Mouse (Mus musculus) lung, embryonic 15.5 days (tissue): ENCODE measurements around the gene Nek7. TPM values are rescaled to one million over a fixed set of nuclear protein-coding genes. Genes with fewer than 3 reads are reported as not detected.
A peak's percentile ranks its signal among the peaks of the same experiment; 100 is the strongest.

Experiments used
- ATAC-seq: fragments of 200-750 bp; cut with Nextera tagmentation; 2 replicates; pipeline ENCODE4 v1.8.0; 2017; ENCODE audit warnings: moderate number of reproducible peaks, borderline replicate concordance; ENCODE audit not compliant: low FRiP score, low TSS enrichment; ENCODE audit errors: extremely low read depth
- H3K27ac ChIP-seq: fragments of 300-500 bp; sonication (generic); 2 replicates; pipeline ENCODE4 v1.5.1; 2015; ENCODE audit warnings: moderate library complexity, mild to moderate bottlenecking, inconsistent platforms
- H3K27me3 ChIP-seq: fragments of 300-500 bp; sonication (generic); 2 replicates; pipeline ENCODE4 v1.6.1; 2015; ENCODE audit warnings: inconsistent platforms
- H3K36me3 ChIP-seq: fragments of 300-500 bp; sonication (generic); 2 replicates; pipeline ENCODE4 v1.6.1; 2015; ENCODE audit warnings: inconsistent platforms
- H3K4me1 ChIP-seq: fragments of 300-500 bp; sonication (generic); 2 replicates; pipeline ENCODE4 v1.6.1; 2015; ENCODE audit warnings: inconsistent platforms
- H3K4me2 ChIP-seq: fragments of 300-500 bp; sonication (generic); 2 replicates; pipeline ENCODE4 v1.6.1; 2015; ENCODE audit warnings: inconsistent platforms, mild to moderate bottlenecking, moderate library complexity
- H3K4me3 ChIP-seq: fragments of 300-500 bp; sonication (generic); 2 replicates; pipeline ENCODE4 v1.5.1; 2015; ENCODE audit warnings: mild to moderate bottlenecking, inconsistent platforms
- H3K9ac ChIP-seq: fragments of 300-500 bp; sonication (generic); 2 replicates; pipeline ENCODE4 v1.6.1; 2015; ENCODE audit warnings: inconsistent platforms
- H3K9me3 ChIP-seq: fragments of 300-500 bp; sonication (generic); 2 replicates; pipeline ENCODE4 v1.6.1; 2016; ENCODE audit warnings: inconsistent platforms
- WGBS: fragments of 180-500 bp; shearing (Covaris S2); methylation state at CpG from one replicate; pipeline ENCODE4 v1.1.7; 2015; 5-methylcytosine and 5-hydroxymethylcytosine counted together
- polyA plus RNA-seq: library from polyadenylated mRNA; unstranded; fragments of >200 nt; fragmentation: Nextera tagmentation; extraction: Ambion mirVana; gene quantifications from 2 replicates; pipeline ENCODE4 v1.2.1, GENCODE M21; 2015

Nek7 gene
- polyA plus RNA-seq, 1 experiment from 2014 or later, result 33.7 TPM

DNA sequence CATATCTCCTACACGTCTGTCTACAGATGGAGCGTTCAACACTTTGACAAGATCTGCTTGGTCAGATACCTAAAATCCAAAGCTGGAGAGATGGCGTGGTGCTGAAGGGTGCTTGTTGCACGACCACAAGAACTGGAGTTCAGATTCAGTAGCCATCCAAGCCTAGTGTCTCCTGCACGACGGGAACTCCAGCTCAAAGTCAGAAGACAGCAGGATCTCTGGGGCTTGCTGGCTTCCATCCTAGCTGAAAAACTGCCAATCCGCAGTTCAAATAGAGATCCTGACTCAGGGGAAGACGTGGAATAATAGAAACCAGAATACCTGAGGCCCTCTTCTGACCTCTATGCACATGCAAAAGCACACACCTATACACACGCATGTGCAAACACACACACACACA is 52.0 kb downstream of the Nek7 start:
- ATAC-seq, result no peak
- Histone ChIP-seq H3K36me3 (no peaks in the 10 kb centered on the region), H3K9me3 (no peaks in the 10 kb centered on the region), H3K4me1 (no peaks in the 10 kb centered on the region), H3K4me3 (no peak overlapping the region), H3K9ac (no peak overlapping the region), H3K27ac (no peak overlapping the region), H3K27me3 (no peaks in the 10 kb centered on the region), H3K4me2 (no peak overlapping the region)
- 81% methylated on average over 9 of the region's 9 CpGs for WGBS

DNA sequence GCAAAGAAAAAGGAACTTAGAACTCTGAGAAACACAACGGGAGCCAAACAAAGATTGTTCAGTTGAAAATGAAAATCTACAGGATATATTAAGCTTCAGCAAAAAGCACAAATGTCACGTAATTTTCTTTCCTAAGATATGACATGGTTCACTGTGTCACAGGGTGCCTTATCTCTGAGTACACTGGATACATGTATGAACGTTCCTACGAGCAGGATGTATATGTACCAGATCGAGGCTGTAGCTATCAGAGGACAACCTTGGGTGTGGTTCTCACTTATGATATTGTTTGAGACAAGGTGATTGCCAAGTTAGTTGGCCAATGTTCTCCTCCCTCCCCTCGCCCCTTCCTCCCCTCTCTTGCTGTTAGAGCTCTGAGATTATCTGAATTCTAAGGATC is 55.3 kb downstream of the Nek7 start:
- Histone ChIP-seq H3K4me2 (no peak overlapping the region), H3K4me3 (no peak overlapping the region), H3K27me3 (no peaks in the 10 kb centered on the region), H3K4me1 (no peaks in the 10 kb centered on the region), H3K36me3 (no peaks in the 10 kb centered on the region), H3K9ac (no peak overlapping the region), H3K27ac (no peak overlapping the region), H3K9me3 (no peaks in the 10 kb centered on the region)
- ATAC-seq, result no peak
- WGBS, result 75% methylated on average over 6 of the region's 6 CpGs

DNA sequence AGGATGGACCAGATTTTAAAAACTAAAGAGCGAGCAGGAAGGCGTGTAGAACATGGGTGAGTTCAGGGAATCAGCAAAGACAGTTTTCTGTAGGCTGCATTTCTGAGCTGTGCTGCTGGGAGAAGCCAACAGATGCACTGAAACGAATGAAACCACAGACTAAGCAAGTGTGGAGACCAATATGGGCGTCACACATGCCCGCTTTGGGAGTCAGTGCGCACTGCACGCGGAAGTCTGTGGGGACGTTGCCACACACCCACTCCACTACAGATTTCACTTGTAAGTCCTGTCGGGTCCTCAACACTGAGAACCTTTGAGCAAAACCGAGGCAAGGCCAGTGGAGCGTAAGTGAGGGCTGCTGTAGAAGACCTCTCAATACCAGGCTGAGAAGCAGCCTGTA is 59.2 kb downstream of the Nek7 start:
- WGBS, result 93% methylated on average over 12 of the region's 12 CpGs
- Histone ChIP-seq H3K27ac (no peak overlapping the region), H3K27me3 (no peaks in the 10 kb centered on the region), H3K4me1 (no peaks in the 10 kb centered on the region), H3K4me2 (no peak overlapping the region), H3K9me3 (no peaks in the 10 kb centered on the region), H3K9ac (no peak overlapping the region), H3K36me3 (no peaks in the 10 kb centered on the region), H3K4me3 (no peak overlapping the region)
- no peak for ATAC-seq

DNA sequence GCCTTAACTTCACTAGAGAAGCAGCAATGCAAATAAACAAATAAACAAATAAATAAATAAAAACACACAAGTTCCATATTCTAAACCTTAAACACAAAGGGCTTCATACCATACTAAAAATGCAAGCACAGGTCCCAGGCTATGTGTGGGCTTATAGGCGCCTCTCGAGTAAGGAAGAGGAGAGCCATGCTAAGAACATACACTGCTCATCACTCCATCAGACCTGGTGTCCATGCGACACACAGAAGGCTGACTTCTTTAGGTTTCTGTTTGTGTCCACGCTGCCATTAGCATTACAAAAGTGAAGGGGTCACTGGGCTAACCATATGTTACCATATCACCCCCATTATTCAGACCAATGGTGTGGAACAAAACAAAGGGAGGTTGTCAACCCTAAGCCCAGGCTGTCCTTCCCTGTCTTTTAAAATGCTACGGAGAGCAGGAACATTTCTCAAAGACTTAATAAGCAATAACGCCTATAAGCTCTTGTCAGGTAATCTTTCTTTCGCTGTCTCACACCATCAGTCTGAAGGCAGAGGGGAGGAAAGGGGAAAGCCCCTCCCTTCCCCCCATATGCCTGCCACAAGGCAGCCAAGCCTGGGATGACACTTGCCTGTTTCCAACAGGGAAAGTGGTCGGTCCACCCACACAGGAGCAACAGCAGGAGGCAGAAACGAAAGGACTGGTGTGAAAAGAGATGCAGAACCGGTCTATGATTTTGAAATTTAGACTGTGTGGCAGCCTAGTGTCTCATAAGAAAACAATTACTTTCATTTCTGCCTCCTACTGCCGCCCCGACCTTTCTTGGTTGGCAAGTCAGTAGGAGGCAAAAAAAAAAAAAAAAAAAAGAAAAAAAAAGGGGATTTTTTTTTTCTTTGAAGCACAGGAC is 60.5 kb downstream of the Nek7 start:
- Histone ChIP-seq H3K9me3 (no peaks in the 10 kb centered on the region), H3K27ac (no peak overlapping the region), H3K4me2 (no peak overlapping the region), H3K4me3 (no peak overlapping the region), H3K9ac (no peak overlapping the region), H3K36me3 (no peaks in the 10 kb centered on the region), H3K27me3 (no peaks in the 10 kb centered on the region), H3K4me1 (no peaks in the 10 kb centered on the region)
- no peak for ATAC-seq
- 65% methylated on average over 12 of the region's 12 CpGs for WGBS

DNA sequence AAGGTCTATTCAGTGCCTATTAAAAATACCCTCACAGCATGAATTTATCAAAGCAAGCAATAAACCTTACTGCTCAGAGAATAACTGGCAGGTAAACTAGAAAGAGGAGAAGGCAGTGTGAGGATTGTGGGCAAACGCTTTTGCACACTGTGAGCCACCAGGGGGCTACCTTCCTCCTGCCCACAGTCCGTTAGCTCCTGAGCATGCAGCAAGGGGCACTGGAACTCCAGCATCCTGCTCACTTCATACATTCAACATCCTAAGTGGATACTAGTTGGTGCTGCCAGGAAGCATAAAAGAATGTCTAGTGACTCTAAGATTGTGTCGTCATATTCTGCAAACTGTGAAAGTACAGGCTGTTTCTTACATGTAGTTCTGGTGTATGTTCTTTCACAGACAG is 61.6 kb downstream of the Nek7 start:
- 72% methylated on average over 3 of the region's 3 CpGs for WGBS

DNA sequence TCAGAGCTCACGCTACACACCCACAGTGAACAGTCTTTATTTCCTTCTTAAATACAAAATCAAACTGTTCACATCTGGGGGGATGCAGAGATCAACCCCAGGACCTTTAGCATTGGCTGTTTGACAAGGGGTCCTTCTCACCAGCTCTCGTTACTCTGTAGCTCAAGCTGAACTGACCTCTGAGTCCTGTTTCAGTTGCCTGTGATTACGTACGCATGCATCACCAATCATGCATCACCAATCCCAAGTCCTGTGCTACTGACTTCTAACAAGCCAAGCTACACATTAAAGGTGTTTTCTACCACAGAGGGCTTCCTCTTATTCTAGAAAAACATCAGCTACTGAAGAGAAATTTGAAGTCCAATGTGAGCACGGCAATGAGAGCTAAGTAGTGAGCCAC is 65.0 kb downstream of the Nek7 start:
- Histone ChIP-seq H3K27me3 (no peaks in the 10 kb centered on the region), H3K9ac (no peak overlapping the region), H3K4me2 (no peak overlapping the region), H3K4me3 (no peak overlapping the region), H3K36me3 (no peaks in the 10 kb centered on the region), H3K27ac (no peak overlapping the region), H3K9me3 (no peaks in the 10 kb centered on the region), H3K4me1 (0 out of 2 replicates have a peak, but pooled peaks cover 4% of the 10 kb centered on the region)
- no peak for ATAC-seq
- WGBS, result 88% methylated on average over 5 of the region's 5 CpGs

More for the DNA sequence above, 61.6 kb downstream of the Nek7 start:
- Histone ChIP-seq H3K4me3 (no peak overlapping the region), H3K4me1 (no peaks in the 10 kb centered on the region), H3K27ac (no peak overlapping the region), H3K27me3 (no peaks in the 10 kb centered on the region), H3K36me3 (no peaks in the 10 kb centered on the region), H3K4me2 (no peak overlapping the region), H3K9ac (no peak overlapping the region), H3K9me3 (no peaks in the 10 kb centered on the region)
- no peak for ATAC-seq

DNA sequence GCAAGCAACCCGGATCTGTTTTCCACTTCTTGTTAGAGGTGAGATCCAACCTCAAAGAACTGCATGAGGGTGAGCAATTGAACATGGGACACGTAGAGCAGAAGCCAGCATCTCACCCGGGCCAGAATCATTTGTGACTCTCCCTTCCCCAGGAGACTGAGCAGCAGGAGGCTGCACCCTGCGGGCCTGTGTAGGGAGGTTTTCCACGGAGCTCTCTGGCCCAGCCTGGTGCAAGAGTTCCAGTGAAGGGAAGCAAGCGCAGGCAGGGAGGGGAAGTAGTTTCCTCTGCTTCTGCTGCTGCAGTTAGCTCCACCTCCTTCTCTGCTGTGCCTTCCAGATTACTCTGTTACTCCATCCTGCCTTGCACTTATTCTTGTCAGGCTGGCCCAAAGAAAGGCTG is 69.8 kb downstream of the Nek7 start:
- H3K27me3 ChIP-seq, result no peaks in the 10 kb centered on the region
- no peak overlapping the region for H3K4me2 ChIP-seq
- H3K36me3 ChIP-seq, result no peaks in the 10 kb centered on the region
- H3K4me1 ChIP-seq, result 0 out of 2 replicates have a peak, but pooled peaks cover 4% of the 10 kb centered on the region
- no peak overlapping the region for H3K9ac ChIP-seq
- no peak overlapping the region for H3K27ac ChIP-seq
- ATAC-seq, result peak; percentile 48; the same call in 1 of the 2 replicates
- H3K9me3 ChIP-seq, result no peaks in the 10 kb centered on the region
- 42% methylated on average over 6 of the region's 6 CpGs for WGBS
- no peak overlapping the region for H3K4me3 ChIP-seq

DNA sequence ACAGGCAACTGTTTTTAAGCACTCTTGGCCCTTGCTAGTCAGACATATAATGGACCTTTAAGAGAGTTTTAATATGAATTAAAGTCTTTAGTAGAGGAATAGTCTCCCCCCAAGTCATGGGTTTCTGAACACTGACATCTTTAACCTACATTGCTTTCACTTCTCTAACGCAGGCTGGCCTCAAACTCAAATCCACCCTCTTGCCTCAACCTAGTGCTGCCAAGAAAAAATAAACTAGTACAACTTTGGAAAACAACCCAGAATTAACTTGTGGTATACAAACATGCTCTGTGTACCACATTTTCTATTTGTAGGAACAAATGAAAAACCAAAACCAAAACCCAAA is 77.8 kb downstream of the Nek7 start:
- H3K4me3 ChIP-seq, result no peak overlapping the region
- no peak overlapping the region for H3K9ac ChIP-seq
- no peaks in the 10 kb centered on the region for H3K27me3 ChIP-seq
- no peak overlapping the region for H3K4me2 ChIP-seq
- ATAC-seq, result no peak
- no peaks in the 10 kb centered on the region for H3K4me1 ChIP-seq
- no peak overlapping the region for H3K27ac ChIP-seq
- H3K36me3 ChIP-seq, result no peaks in the 10 kb centered on the region
- H3K9me3 ChIP-seq, result no peaks in the 10 kb centered on the region
- 78% methylated on average over 1 of the region's 1 CpGs for WGBS

DNA sequence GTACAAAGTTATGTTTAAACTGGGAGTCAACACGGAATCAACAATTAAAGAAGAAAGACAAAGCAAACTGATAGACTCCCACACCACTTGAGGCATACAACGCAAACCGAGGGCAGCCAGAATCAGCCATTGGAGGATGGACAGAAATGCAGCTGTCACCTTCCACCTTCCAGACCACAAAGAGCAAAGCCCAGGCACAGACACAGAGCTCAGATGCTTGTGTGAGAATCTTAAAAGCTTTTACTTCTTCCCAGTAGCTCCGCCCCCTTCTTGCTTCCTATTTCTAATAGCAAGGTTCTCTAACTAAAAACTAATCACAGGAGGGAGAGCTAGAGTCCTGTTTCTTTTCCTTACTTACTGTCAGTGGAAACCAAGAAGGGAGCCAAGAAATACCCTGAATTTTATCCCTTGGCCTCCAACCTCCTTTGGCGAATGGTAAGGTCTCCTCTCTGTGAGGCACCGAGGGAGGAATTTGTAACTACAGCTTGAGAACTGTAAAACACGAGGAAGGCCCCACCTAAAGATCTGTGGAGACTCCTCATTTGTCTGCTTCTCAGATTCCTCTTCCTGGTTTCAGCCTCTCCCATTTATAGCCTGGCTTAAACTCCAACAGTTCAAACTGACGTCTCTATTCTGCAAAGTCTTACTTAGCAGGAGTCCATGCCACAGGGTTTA is 78.3 kb downstream of the Nek7 start:
- H3K9me3 ChIP-seq, result no peaks in the 10 kb centered on the region
- H3K27me3 ChIP-seq, result no peaks in the 10 kb centered on the region
- 59% methylated on average over 8 of the region's 8 CpGs for WGBS
- H3K27ac ChIP-seq, result no peak overlapping the region
- H3K9ac ChIP-seq, result no peak overlapping the region
- no peak overlapping the region for H3K4me3 ChIP-seq
- no peak for ATAC-seq
- no peak overlapping the region for H3K4me2 ChIP-seq
- H3K36me3 ChIP-seq, result no peaks in the 10 kb centered on the region
- no peaks in the 10 kb centered on the region for H3K4me1 ChIP-seq

DNA sequence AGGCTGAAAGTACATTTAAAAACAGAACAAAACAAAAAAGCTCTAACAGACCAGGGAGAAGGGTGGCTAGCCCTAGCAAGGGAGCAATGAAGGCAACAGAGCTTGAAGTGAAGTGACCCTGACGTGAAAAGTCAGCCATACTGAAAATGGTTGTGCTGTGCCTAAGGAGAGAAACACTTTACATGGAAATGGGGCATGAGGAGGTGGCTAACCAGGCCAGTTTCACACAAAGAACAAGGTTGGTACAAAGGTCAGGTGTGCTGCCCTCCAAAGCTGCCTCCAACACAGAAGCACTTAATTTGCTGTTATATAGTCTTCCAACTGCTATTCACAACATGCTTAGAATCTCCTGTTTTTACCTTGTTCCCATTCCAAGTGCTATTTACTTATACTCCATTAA is 80.2 kb downstream of the Nek7 start:
- no peak overlapping the region for H3K4me3 ChIP-seq
- WGBS, result 80% methylated on average over 1 of the region's 1 CpGs
- H3K36me3 ChIP-seq, result no peaks in the 10 kb centered on the region
- no peaks in the 10 kb centered on the region for H3K27me3 ChIP-seq
- H3K4me1 ChIP-seq, result no peaks in the 10 kb centered on the region
- H3K27ac ChIP-seq, result no peak overlapping the region
- no peaks in the 10 kb centered on the region for H3K9me3 ChIP-seq
- H3K4me2 ChIP-seq, result no peak overlapping the region
- no peak for ATAC-seq
- H3K9ac ChIP-seq, result no peak overlapping the region

DNA sequence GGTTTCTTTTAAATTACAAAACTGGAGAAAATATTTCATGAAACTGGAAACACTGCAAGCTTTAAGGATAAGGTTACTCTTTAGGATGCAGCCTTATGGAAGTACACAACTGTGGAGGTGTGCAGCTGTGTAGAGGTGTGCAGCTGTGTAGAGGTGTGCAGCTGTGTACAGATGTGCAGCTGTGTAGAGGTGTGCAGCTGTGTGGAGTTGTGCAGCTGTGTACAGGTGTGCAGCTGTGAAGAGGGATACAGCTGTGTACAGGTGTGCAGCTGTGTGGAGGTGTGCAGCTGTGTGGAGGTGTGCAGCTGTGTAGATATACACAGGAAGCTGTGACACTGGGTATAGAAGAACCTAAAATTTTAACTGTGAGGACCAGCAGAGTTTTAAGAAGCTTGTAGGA is 81.7 kb downstream of the Nek7 start:
- Histone ChIP-seq H3K4me2 (no peak overlapping the region), H3K4me1 (no peaks in the 10 kb centered on the region), H3K4me3 (no peak overlapping the region), H3K36me3 (no peaks in the 10 kb centered on the region), H3K9ac (no peak overlapping the region), H3K27ac (no peak overlapping the region), H3K9me3 (no peaks in the 10 kb centered on the region), H3K27me3 (no peaks in the 10 kb centered on the region)
- ATAC-seq, result no peak

DNA sequence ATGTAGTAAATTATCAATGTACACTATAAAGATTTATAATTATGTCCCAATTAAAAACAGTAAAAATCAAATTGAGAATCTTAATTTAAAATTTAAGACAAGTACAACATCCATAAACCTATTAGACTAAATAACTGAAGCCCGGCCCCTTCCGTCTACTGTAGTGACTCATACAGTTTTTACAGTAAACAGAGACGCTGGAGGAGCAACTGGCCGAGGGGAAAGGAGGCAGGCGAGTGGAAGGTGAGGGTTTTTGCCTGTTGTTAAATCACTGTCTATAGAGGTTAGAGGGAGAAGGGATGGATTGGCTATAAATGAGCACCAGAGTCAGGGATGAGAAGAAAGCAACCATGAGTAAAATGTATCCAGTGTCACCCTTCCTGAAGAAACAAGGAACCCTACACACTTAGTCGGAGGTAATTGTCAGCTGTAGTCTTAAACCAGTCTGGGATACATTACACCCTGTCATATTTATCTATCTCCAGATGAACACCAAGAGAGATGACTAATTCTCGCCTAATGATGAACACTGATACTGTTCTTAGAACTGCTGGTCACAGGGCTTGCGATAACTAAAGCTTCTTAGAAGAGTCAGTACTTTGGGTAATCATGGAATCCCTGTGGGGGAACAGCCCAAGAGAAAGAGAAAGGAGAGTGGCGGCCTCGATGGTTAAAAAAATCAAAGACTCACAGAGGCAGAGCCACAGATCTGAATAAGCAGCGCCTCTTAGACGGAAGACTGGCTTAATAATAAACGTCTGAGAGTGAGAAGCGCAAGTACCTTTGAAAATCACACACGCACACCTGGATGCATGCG is 84.0 kb downstream of the Nek7 start:
- no peaks in the 10 kb centered on the region for H3K9me3 ChIP-seq
- H3K9ac ChIP-seq, result no peak overlapping the region
- ATAC-seq, result no peak
- H3K4me3 ChIP-seq, result no peak overlapping the region
- 50% methylated on average over 16 of the region's 16 CpGs for WGBS
- H3K27me3 ChIP-seq, result no peaks in the 10 kb centered on the region
- H3K4me1 ChIP-seq, result no peaks in the 10 kb centered on the region
- no peaks in the 10 kb centered on the region for H3K36me3 ChIP-seq
- H3K27ac ChIP-seq, result no peak overlapping the region
- H3K4me2 ChIP-seq, result no peak overlapping the region
